Mouse (Mus musculus) hindbrain, postnatal 0 days (tissue): ENCODE data around the gene Bloc1s4. TPM values are rescaled to one million over a fixed set of nuclear protein-coding genes. Genes with fewer than 3 reads are reported as not detected.

Source experiments
- ATAC-seq: fragments of 200-750 bp; cut with Nextera tagmentation; 2 replicates; pipeline ENCODE4 v1.8.0; 2017; ENCODE audit warnings: mild to moderate bottlenecking, moderate TSS enrichment, moderate library complexity
- DNase-seq: peaks from one replicate; pipeline ENCODE4 v3.0.0-alpha.2; 2015; ENCODE audit warnings: low spot score
- H3K27ac ChIP-seq: fragments of 300-500 bp; sonication (generic); 2 replicates; pipeline ENCODE4 v1.5.1; 2014; ENCODE audit warnings: mild to moderate bottlenecking
- H3K27me3 ChIP-seq: fragments of 300-500 bp; sonication (generic); 2 replicates; pipeline ENCODE4 v1.6.1; 2014; ENCODE audit warnings: low read length, mixed read lengths; ENCODE audit not compliant: insufficient read depth
- H3K36me3 ChIP-seq: fragments of 300-500 bp; sonication (generic); 2 replicates; pipeline ENCODE4 v1.6.1; 2014; ENCODE audit warnings: low read length, mixed read lengths; ENCODE audit not compliant: insufficient read depth
- H3K4me1 ChIP-seq: fragments of 300-500 bp; sonication (generic); 2 replicates; pipeline ENCODE4 v1.6.1; 2014; ENCODE audit warnings: antibody characterized with exemption, low read length, mixed read lengths; ENCODE audit not compliant: insufficient read depth
- H3K4me2 ChIP-seq: fragments of 300-500 bp; sonication (generic); 2 replicates; pipeline ENCODE4 v1.6.1; 2014; ENCODE audit warnings: low read depth, mild to moderate bottlenecking, low read length, moderate library complexity, mixed read lengths
- H3K4me3 ChIP-seq: fragments of 300-500 bp; sonication (generic); 2 replicates; pipeline ENCODE4 v1.5.1; 2014; ENCODE audit warnings: low read length
- H3K9ac ChIP-seq: fragments of 300-500 bp; sonication (generic); replicated peaks from 2 replicates; pipeline ENCODE4 v1.6.1; 2014; ENCODE audit warnings: mild to moderate bottlenecking, low read length, moderate library complexity, mixed read lengths
- H3K9me3 ChIP-seq: fragments of 300-500 bp; sonication (generic); 2 replicates; pipeline ENCODE4 v1.6.1; 2016; ENCODE audit warnings: low read length, mixed read lengths
- CTCF ChIP-seq: IDR thresholded peaks from 2 replicates; pipeline ENCODE4 v1.5.1; 2016; ENCODE audit warnings: antibody characterized with exemption, control low read depth, low read depth
- WGBS: fragments of 180-500 bp; shearing (Covaris S2); extraction: QIAGEN DNeasy Blood & Tissue Kit; methylation state at CpG from one replicate; pipeline ENCODE4 v1.1.7; 2014; 5-methylcytosine and 5-hydroxymethylcytosine counted together
- polyA plus RNA-seq: library from polyadenylated mRNA; unstranded; fragments of >200 nt; fragmentation: Nextera tagmentation; extraction: Ambion mirVana; gene quantifications from 2 replicates; pipeline ENCODE4 v1.2.1, GENCODE M21; 2015
- total RNA-seq: library from RNA; depleted of rRNA; stranded (reverse); fragments of >200 nt; gene quantifications from 2 replicates; pipeline ENCODE4 v1.2.3, GENCODE M21; 2014

The Bloc1s4 gene
- total and polyA plus RNA-seq, 2 experiments from 2014 or later, result 28.9 to 29.1 TPM

DNA sequence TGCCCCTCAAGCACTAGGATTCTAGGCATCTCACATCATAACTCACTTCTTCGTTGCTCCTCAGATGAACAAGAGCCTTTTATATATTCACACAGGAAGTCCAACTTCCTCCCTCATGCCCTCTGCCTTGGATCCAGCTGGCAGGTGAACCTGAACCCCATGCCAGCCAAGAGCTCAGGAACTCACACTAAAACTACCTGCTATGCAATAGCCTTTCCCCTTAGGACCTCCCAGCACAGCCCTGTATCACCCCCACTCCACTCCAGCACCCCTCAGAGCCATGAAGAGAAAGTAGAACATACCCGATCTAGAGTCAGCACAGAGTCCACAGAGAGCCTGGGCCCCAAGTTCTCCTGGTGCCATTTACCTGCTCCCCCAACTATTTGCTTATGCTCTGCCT, 21.3 kb downstream of the Bloc1s4 start:
- no peaks in the 10 kb centered on the region; the same call in 1 of the 2 replicates for H3K4me1 ChIP-seq
- WGBS, result 84% methylated on average over 2 of the region's 2 CpGs
- ATAC-seq, result no peak

GRCm38 (mm10) chr5:36726387-36726801, 22.1 kb downstream of the Bloc1s4 start:
- Histone ChIP-seq H3K4me3 (no peak overlapping the region), H3K4me1 (no peaks in the 10 kb centered on the region; the same call in 1 of the 2 replicates), H3K4me2 (no peak overlapping the region), H3K9ac (no peak overlapping the region), H3K27me3 (no peaks in the 10 kb centered on the region), H3K36me3 (no peaks in the 10 kb centered on the region), H3K9me3 (no peaks in the 10 kb centered on the region), H3K27ac (no peak overlapping the region)
- ATAC-seq (no peak), DNase-seq (no peak)
- WGBS, result 76% methylated on average over 9 of the region's 9 CpGs
- TF ChIP-seq CTCF, result no peak

More for the DNA sequence above, 21.3 kb downstream of the Bloc1s4 start:
- Histone ChIP-seq H3K9me3 (no peaks in the 10 kb centered on the region), H3K9ac (no peak overlapping the region), H3K27me3 (no peaks in the 10 kb centered on the region), H3K4me2 (no peak overlapping the region), H3K4me3 (no peak overlapping the region), H3K27ac (no peak overlapping the region), H3K36me3 (no peaks in the 10 kb centered on the region)
- no peak for DNase-seq
- TF ChIP-seq CTCF, result no peak

- H3K4me1 ChIP-seq, result no peaks in the 10 kb centered on the region; the same call in 1 of the 2 replicates
- no peak for DNase-seq
- ATAC-seq, result no peak
- no peaks in the 10 kb centered on the region for H3K36me3 ChIP-seq
- TF ChIP-seq CTCF, result no peak
- H3K27ac ChIP-seq, result no peak overlapping the region
- H3K9ac ChIP-seq, result no peak overlapping the region
- 62% methylated on average over 12 of the region's 12 CpGs for WGBS
- H3K27me3 ChIP-seq, result no peaks in the 10 kb centered on the region
- no peak overlapping the region for H3K4me2 ChIP-seq
- H3K9me3 ChIP-seq, result no peaks in the 10 kb centered on the region
- no peak overlapping the region for H3K4me3 ChIP-seq
These were observed 22.6 kb downstream of the Bloc1s4 start for GRCm38 (mm10) chr5:36725861-36726260.

- no peak for ATAC-seq
- TF ChIP-seq CTCF, result no peak
- H3K27ac ChIP-seq, result no peak overlapping the region
- no peak overlapping the region for H3K4me3 ChIP-seq
- no peaks in the 10 kb centered on the region for H3K9me3 ChIP-seq
- no peaks in the 10 kb centered on the region; the same call in 1 of the 2 replicates for H3K4me1 ChIP-seq
- no peaks in the 10 kb centered on the region for H3K27me3 ChIP-seq
- H3K9ac ChIP-seq, result no peak overlapping the region
- 75% methylated on average over 7 of the region's 7 CpGs for WGBS
- no peaks in the 10 kb centered on the region for H3K36me3 ChIP-seq
- no peak for DNase-seq
- no peak overlapping the region for H3K4me2 ChIP-seq
These were observed 24.2 kb downstream of the Bloc1s4 start for GRCm38 (mm10) chr5:36724274-36724673.

DNA sequence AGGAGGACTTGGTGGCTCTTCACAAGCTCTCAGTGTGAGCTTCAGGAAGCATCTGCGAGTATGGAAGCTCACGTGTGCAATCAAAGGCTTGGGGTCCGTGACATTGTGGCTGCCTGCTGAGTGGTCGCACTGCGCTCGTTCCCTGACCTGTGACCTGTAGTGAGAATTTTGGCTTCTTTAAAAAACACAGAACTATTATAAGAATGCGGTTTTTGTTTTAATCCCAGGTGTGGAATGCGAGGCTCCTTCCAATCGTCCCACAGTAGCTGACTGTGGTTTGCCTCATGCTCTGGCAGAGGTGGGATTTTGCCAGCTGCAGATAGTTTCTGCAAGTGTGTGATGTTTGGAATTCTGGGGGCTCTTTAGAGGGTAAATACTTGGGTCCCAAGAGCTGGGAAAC, 25.1 kb downstream of the Bloc1s4 start:
- Histone ChIP-seq H3K4me3 (no peak overlapping the region), H3K9me3 (no peaks in the 10 kb centered on the region), H3K4me1 (no peaks in the 10 kb centered on the region; the same call in 1 of the 2 replicates), H3K27me3 (no peaks in the 10 kb centered on the region), H3K27ac (no peak overlapping the region), H3K4me2 (no peak overlapping the region), H3K9ac (no peak overlapping the region), H3K36me3 (no peaks in the 10 kb centered on the region)
- DNase-seq, result no peak
- 67% methylated on average over 9 of the region's 9 CpGs for WGBS
- no peak for ATAC-seq
- TF ChIP-seq CTCF, result no peak

GRCm38 (mm10) chr5:36722415-36722856, 26.0 kb downstream of the Bloc1s4 start:
- Histone ChIP-seq H3K27ac (no peak overlapping the region), H3K4me3 (no peak overlapping the region), H3K27me3 (no peaks in the 10 kb centered on the region), H3K4me2 (no peak overlapping the region), H3K36me3 (no peaks in the 10 kb centered on the region), H3K9me3 (no peaks in the 10 kb centered on the region), H3K4me1 (no peaks in the 10 kb centered on the region), H3K9ac (no peak overlapping the region)
- WGBS, result 84% methylated on average over 6 of the region's 6 CpGs
- TF ChIP-seq CTCF, result no peak
- ATAC-seq (no peak), DNase-seq (no peak)

DNA sequence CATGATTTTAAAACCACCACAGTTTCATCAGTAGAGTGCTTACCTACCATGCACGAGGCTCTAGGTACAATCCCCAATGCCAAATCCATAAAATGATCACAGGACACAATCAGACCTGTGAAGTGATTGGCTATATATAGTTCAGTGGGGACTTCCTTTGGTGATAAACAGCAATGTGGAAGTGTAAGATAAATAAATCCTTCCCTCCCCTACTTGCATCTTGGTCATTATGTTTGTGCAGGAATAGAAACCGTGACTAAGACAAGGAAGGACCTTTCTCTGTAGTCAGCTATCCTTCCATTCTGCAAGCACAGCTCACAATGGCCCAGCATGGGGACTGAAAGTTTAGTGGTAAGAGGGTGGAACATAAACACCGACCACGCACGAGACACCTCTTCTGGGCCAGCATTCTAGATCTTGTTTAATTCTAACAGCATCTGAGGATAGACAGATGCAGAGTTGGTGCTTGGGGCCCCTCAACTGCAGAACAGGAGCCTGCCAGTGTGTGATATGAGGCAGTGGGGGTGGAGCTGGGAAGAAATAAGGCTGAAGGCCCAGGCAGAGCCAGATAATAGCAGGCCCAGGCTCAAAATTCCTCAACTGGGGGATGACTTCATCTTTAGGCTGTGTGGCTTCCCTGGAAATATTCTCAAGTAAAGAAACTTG, 27.6 kb downstream of the Bloc1s4 start:
- Histone ChIP-seq H3K4me2 (no peak overlapping the region), H3K27me3 (no peaks in the 10 kb centered on the region), H3K27ac (no peak overlapping the region), H3K9me3 (no peaks in the 10 kb centered on the region), H3K4me1 (no peaks in the 10 kb centered on the region), H3K36me3 (no peaks in the 10 kb centered on the region), H3K4me3 (no peak overlapping the region), H3K9ac (no peak overlapping the region)
- no peak for TF ChIP-seq CTCF
- DNase-seq (no peak), ATAC-seq (no peak)
- WGBS, result 67% methylated on average over 5 of the region's 5 CpGs
